Mouse (Mus musculus) hindbrain, embryonic 16.5 days (tissue): ENCODE results near the gene Fan1. TPM values are rescaled to one million over a fixed set of nuclear protein-coding genes. Genes with fewer than 3 reads are reported as not detected.

Experiments
- ATAC-seq: fragments of 200-750 bp; cut with Nextera tagmentation; 2 replicates; pipeline ENCODE4 v1.8.0; 2017; ENCODE audit warnings: moderate TSS enrichment, moderate library complexity
- H3K27ac ChIP-seq: fragments of 300-500 bp; sonication (generic); 2 replicates; pipeline ENCODE4 v1.5.1; 2014; ENCODE audit warnings: low read depth, mild to moderate bottlenecking, control low read depth, low read length, moderate library complexity
- H3K27me3 ChIP-seq: fragments of 300-500 bp; sonication (generic); replicated peaks from 2 replicates; pipeline ENCODE4 v1.6.1; 2014; ENCODE audit warnings: low read length; ENCODE audit not compliant: control insufficient read depth, insufficient read depth
- H3K36me3 ChIP-seq: fragments of 300-500 bp; sonication (generic); 2 replicates; pipeline ENCODE4 v1.6.1; 2014; ENCODE audit warnings: mild to moderate bottlenecking, low read length, moderate library complexity, mixed read lengths; ENCODE audit not compliant: control insufficient read depth, insufficient read depth
- H3K4me1 ChIP-seq: fragments of 300-500 bp; sonication (generic); 2 replicates; pipeline ENCODE4 v1.6.1; 2014; ENCODE audit warnings: low read depth, low read length; ENCODE audit not compliant: control insufficient read depth, insufficient read depth
- H3K4me2 ChIP-seq: fragments of 300-500 bp; sonication (generic); 2 replicates; pipeline ENCODE4 v1.6.1; 2014; ENCODE audit warnings: mild to moderate bottlenecking, low read length, control low read depth, moderate library complexity
- H3K4me3 ChIP-seq: fragments of 300-500 bp; sonication (generic); 2 replicates; pipeline ENCODE4 v1.5.1; 2014; ENCODE audit warnings: mild to moderate bottlenecking, low read length, control low read depth, moderate library complexity
- H3K9ac ChIP-seq: fragments of 300-500 bp; sonication (generic); 2 replicates; pipeline ENCODE4 v1.6.1; 2014; ENCODE audit warnings: low read depth, mild to moderate bottlenecking, control low read depth, low read length, moderate library complexity
- H3K9me3 ChIP-seq: fragments of 300-500 bp; sonication (generic); 2 replicates; pipeline ENCODE4 v1.6.1; 2014; ENCODE audit warnings: mild to moderate bottlenecking, low read length, moderate library complexity; ENCODE audit not compliant: control insufficient read depth
- WGBS: fragments of 180-500 bp; shearing (Covaris S2); extraction: QIAGEN DNeasy Blood & Tissue Kit; methylation state at CpG from one replicate; pipeline ENCODE4 v1.1.7; 2014; 5-methylcytosine and 5-hydroxymethylcytosine counted together
- polyA plus RNA-seq: library from polyadenylated mRNA; unstranded; fragments of >200 nt; fragmentation: Nextera tagmentation; extraction: Ambion mirVana; gene quantifications from 2 replicates; pipeline ENCODE4 v1.2.1, GENCODE M21; 2015

The Fan1 gene
- polyA plus RNA-seq, 1 experiment from 2014 or later: 5.7 TPM

- no peak overlapping the region for H3K4me3 ChIP-seq
- H3K36me3 ChIP-seq: peaks cover 13% of the 10 kb centered on the region
- no peaks in the 10 kb centered on the region for H3K9me3 ChIP-seq
- 84% methylated on average over 7 of the region's 7 CpGs for WGBS
- H3K4me2 ChIP-seq: no peak overlapping the region
- no peak overlapping the region for H3K27ac ChIP-seq
- H3K9ac ChIP-seq: no peak overlapping the region
- H3K27me3 ChIP-seq: no peaks in the 10 kb centered on the region
- no peak for ATAC-seq
- H3K4me1 ChIP-seq: no peaks in the 10 kb centered on the region
Measured at GRCm38 (mm10) chr7:64312811-64313210, 61.1 kb downstream of the Fan1 start.

DNA sequence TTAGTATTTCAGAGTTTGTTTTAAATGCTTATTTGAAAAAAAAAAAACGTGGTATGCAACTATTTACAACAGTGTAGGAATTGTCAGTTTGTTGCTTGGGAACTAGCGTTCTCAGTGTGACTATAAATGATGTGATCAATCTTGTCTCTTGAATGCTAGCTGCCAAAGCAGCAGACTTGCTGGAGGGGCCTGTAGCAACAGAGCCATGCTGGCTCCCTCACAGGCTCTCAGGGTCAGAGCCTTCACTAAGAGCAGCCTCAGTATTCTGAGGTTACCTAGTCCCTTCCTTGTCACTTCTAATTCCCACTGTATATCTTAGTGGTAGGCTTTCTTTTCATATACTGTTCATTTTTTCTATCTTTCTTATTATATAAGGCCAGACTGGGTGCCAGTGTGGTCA is 63.1 kb downstream of the Fan1 start:
- no peak overlapping the region for H3K27ac ChIP-seq
- no peaks in the 10 kb centered on the region for H3K27me3 ChIP-seq
- no peak overlapping the region for H3K9ac ChIP-seq

GRCm38 (mm10) chr7:64310241-64310640 is 63.7 kb downstream of the Fan1 start:
- Histone ChIP-seq H3K4me3 (no peak overlapping the region), H3K9ac (no peak overlapping the region), H3K36me3 (peaks cover 7% of the 10 kb centered on the region), H3K4me1 (no peaks in the 10 kb centered on the region), H3K4me2 (no peak overlapping the region), H3K27ac (no peak overlapping the region), H3K9me3 (no peaks in the 10 kb centered on the region), H3K27me3 (no peaks in the 10 kb centered on the region)
- ATAC-seq: no peak
- WGBS: 68% methylated on average over 7 of the region's 7 CpGs

More for the DNA sequence above, 63.1 kb downstream of the Fan1 start:
- H3K36me3 ChIP-seq: peaks cover 8% of the 10 kb centered on the region
- peak; percentile 37; the same call in 1 of the 2 replicates for ATAC-seq
- H3K4me1 ChIP-seq: no peaks in the 10 kb centered on the region
- WGBS: 29% methylated on average over 2 of the region's 2 CpGs
- no peak overlapping the region for H3K4me2 ChIP-seq
- H3K9me3 ChIP-seq: no peaks in the 10 kb centered on the region
- H3K4me3 ChIP-seq: no peak overlapping the region

Other genes starting within 250 kb of the Fan1 start
- gene Trpm1, start 220.3 kb downstream of the Fan1 start, polyA plus RNA-seq: 0.19 and 0.22 TPM in 2 replicates
- gene Mtmr10, start 86.4 kb downstream of the Fan1 start, polyA plus RNA-seq: 10.4 and 12.2 TPM in 2 replicates
- gene Mphosph10, start 18.2 kb upstream of the Fan1 start, polyA plus RNA-seq: 21.3 and 22.8 TPM in 2 replicates
- 51.2 and 67.9 TPM in 2 replicates for gene Mcee, start 18.5 kb upstream of the Fan1 start, polyA plus RNA-seq
- gene Apba2, start 127.6 kb upstream of the Fan1 start, polyA plus RNA-seq: 173 and 186 TPM in 2 replicates